Mouse (Mus musculus): ENCODE measurements at regions not wholly inside any gene's neighbourhood (a gene's known extent, or its start where the extent isn't known, plus 50 kb on each side); places are given as distances from the start of the nearest gene placed in this dataset.

DNA sequence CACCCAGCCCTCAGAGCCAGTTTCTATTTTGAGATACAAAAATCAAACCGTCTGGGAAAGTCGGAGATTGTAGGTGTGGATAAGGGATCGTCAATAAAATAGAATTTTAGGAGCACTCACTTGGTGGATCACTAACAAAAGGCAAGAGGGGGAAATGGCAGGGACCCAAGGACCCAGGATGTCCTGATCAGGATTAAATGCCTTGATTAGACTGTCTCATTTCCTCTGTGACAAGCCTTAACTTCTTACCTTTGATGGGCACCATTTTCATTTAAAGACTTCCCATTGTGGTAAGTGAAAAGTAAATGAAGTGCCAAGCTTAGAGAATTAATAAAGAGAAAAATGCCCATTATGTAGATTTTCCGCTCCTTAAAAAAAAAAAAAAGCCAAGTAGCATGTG, 238.0 kb upstream of the Mpped2 start:
- ATAC-seq (replicated peaks; ENCODE audit: poor library complexity) = no peak

GRCm38 (mm10) chr2:106455972-106456371, 237.1 kb upstream of the Mpped2 start:
- no peak for ATAC-seq (replicated peaks; ENCODE audit: poor library complexity)

GRCm38 (mm10) chr2:106458003-106458402, 235.1 kb upstream of the Mpped2 start:
- no peak for ATAC-seq (replicated peaks; ENCODE audit: poor library complexity)

GRCm38 (mm10) chr2:106461021-106461420, 232.0 kb upstream of the Mpped2 start:
- no peak for ATAC-seq (replicated peaks; ENCODE audit: poor library complexity)

DNA sequence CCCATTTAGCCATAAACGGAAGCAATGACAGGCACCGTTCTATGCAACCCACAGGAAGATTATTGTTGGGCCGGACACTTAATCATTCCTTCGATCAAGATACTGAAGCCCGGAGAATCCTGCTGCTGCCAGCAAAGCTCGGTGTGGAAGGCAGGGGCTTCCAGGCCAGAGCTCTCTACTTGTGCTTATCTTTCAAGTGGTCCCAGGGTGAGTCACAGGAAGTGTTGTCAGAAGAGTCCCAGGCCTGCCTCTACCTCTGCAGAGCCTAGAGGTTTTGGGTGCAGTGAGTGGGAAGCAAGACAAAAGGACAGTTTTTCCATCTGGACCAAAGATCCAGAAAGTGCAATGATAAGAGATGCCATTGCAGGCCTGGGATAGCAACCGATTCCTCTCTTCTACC, 231.6 kb upstream of the Mpped2 start:
- ATAC-seq (replicated peaks; ENCODE audit: poor library complexity) = no peak

GRCm38 (mm10) chr2:106461973-106462637, 231.0 kb upstream of the Mpped2 start:
- ATAC-seq (replicated peaks; ENCODE audit: poor library complexity) = no peak

DNA sequence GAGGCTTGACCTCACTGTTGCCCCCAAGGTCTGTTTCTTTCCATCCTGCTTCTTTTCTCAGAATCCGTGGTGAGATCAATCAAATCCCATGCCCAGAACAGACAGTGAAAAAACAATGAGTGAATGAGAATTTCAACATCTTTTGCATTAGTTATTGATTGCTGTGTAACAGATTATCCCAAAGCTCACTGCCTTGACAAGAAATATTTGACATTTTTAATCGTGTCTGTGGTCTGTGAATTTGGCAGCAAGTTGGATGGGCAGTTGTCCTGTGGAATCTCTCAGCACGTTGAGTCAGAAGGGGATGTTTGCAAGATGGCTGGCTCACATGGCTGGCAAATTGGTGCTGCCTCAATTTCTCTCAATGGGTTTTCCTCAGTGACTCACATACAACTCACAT, 228.0 kb upstream of the Mpped2 start:
- no peak for ATAC-seq (replicated peaks; ENCODE audit: poor library complexity)

GRCm38 (mm10) chr2:106465831-106466230, 227.2 kb upstream of the Mpped2 start:
- no peak for ATAC-seq (replicated peaks; ENCODE audit: poor library complexity)

GRCm38 (mm10) chr2:106469196-106469595, 223.9 kb upstream of the Mpped2 start:
- ATAC-seq (replicated peaks; ENCODE audit: poor library complexity) = no peak

DNA sequence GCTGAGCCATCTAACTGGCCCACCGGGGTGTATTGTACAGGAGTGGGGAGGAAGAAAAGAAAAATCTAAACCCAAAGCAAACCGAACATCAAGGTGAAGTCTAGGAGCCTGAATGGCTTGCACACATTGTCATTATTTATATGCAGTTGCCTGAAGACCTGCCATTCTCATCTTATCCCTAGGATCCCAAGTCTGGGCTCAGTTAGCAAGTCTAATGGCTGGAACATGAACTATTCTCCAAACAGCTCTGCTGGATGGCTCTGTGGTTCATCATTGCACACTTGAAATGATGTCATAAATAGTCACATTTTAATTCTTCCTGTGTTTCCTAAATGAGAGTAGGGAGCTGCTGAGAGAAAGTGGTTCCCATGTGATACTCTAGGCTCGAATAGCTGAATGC, 219.6 kb upstream of the Mpped2 start:
- ATAC-seq (replicated peaks; ENCODE audit: poor library complexity) = no peak

- no peak for ATAC-seq (replicated peaks; ENCODE audit: poor library complexity)
Measured at GRCm38 (mm10) chr2:106477991-106478390, 215.1 kb upstream of the Mpped2 start.

DNA sequence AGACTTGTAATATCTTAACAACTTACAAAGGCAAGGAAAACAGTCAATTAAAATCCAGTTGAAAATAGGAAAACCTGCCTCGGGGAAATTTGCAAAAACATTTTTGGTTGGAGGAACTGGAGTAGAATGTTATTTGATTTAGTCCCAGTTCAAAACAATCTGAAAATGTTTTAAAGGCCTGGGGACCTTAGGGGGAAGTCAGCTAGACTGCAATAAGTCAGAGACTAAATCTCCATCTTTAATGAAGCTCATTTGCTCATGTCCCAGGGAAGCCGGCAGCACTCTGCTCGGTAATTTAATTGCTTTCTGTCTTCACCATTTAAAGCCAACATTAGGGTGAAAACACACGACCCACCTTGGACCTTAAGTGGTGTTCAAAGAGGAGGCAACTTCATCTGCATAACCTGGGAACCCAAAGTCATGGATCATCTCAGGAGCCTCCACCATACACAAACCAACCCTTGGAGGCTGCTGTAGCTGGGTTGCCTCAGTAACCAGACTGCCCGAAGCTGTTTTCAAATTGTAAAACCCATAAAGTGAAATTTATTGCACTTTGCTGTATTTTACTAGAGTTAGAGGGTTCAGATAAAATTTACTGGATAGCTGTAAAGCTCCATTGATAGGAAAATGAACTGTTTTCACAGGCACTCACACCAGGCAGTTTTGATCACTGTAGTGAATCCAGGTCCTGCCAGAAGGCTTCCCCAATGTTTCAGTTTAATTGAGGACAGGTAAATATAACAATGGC, 205.6 kb upstream of the Mpped2 start:
- no peak for ATAC-seq (replicated peaks; ENCODE audit: poor library complexity)

DNA sequence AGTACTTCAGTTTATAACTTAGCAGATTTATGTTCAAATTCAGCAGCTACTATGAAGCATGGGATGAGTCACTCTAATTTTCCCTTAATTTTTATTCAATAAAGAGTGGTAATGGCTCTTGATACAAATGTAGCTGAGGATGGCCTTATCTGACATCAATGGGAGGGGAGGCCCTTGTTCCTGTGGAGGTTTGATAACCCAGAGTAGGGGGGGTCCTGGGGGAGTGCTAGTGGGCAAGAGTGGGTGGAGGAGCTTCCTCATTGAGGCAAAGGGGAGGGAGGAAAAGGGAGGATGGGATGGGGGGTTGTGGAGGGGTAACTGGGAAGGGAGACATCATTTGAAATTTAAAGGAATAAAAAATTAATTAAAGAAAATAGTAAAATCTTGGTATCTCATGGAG, 194.3 kb upstream of the Mpped2 start:
- no peak for ATAC-seq (replicated peaks; ENCODE audit: poor library complexity)

DNA sequence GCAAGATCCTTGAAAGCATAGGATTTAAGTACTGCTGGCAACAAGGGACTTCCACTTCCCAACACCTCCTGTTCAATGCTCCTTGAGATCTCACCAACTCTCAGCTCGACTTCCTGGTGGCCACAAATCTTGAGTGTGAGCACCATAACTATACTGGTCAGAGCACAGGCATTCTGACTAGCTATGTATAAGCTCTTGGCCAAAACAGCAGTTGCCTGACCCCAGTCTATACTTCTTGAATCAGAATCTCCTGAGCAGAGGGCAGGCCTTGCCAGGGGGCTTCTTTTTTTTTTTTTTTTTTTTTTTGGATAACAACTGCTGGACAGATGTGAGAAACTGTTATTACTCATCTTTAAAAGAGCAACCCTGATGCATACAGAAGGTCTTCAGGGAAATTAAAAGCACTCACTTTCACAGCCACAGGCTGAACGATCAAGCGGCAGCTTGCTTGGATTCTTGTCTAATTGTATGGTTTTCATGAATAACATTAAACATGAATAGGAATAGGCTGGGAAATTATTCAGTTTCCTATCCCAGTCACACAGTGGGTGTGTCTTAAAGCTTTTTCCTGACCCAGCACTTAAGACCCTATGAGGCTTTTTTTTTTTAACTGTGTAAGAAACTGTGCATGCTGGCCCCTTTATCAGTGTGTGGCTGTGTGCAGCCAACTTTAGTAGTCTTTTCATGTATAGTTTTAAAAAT, 193.7 kb upstream of the Mpped2 start:
- no peak for ATAC-seq (replicated peaks; ENCODE audit: poor library complexity)

DNA sequence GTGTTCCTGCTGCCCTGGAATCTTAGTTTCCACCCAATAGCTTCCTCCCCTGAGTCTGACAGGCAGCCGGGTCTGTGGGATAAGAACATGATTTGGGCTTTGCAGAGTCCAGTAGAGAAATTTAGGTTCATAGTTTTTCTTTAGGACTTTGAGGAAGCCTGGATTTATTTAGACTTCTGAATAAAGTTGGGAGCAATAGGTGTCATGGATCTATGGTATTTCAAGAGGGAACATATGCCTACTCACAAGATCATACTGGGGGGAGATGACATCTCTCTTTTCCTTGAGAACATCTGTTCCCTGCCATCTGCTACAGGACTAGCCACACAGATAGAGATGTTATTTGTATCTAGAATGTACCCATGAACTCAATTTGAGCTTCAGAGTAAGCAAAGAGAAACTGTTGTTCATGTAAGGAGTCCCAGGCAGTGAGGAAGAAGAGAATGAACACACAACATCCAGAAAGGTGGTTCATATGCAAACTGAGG, 188.1 kb upstream of the Mpped2 start:
- no peak for ATAC-seq (replicated peaks; ENCODE audit: poor library complexity)

- no peak for ATAC-seq (replicated peaks; ENCODE audit: poor library complexity)
Measured at GRCm38 (mm10) chr2:106511889-106512288, 181.2 kb upstream of the Mpped2 start.

DNA sequence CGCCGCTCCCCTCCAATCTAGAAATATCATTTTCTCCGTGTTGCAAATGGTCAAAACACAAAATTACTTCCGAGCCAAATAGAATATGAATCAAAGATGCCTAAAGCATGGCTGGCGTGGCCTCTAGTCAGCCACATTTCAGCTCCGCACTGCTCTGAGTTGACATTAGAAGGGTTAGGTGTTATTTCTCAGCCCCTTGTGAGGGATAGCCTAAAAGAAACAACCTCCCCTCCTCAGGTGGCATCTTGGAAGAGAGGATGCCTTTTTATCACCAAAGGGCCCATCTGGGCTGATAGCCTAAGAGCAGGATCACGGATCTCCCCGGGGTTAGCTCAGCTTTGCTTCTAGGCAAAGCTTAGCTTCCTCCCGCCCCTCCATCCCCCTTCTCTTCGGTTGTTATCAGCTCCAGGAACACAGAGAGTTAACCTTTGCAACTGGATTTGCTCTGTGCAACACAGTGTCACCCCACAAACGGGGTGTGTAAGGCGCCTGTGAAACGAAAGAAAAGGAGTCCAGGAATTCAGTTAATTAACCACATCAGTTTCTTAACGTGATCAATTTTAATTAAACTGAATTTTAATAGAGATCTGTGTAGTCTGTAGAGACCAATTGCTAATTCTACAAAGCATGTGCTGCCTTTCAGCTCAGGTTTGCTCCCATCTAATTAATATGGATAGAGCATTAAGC, 180.6 kb upstream of the Mpped2 start:
- no peak for ATAC-seq (replicated peaks; ENCODE audit: poor library complexity)

GRCm38 (mm10) chr2:106513025-106513386, 180.1 kb upstream of the Mpped2 start:
- no peak for ATAC-seq (replicated peaks; ENCODE audit: poor library complexity)

- ATAC-seq (replicated peaks; ENCODE audit: poor library complexity) = no peak
Measured at GRCm38 (mm10) chr2:106517224-106517623, 175.8 kb upstream of the Mpped2 start.

DNA sequence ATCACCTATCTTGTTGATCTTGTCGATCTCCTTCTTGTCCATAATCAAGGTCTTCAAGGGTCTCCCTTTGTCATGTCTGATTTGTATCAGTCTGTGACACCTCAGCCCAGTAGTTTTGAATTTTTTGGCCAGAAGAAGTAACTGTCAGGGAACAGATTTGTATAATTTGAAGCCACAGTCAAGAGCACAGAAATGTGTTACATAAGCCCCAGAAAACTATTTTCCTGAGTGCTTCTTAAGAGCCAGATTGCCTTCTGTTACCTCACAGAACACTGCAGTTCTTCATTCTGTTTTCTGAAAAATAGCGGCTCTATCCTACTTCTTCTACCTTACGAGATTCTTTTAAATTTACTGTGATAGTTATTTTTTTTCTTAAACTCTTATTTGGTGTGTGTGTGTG, 170.1 kb upstream of the Mpped2 start:
- no peak for ATAC-seq (replicated peaks; ENCODE audit: poor library complexity)

- ATAC-seq (replicated peaks; ENCODE audit: poor library complexity) = no peak
Measured at GRCm38 (mm10) chr2:106527008-106527407, 166.1 kb upstream of the Mpped2 start.

Data from megakaryocyte progenitor cell, adult 5-6 weeks (primary cell).